Mouse (Mus musculus) adrenal gland, postnatal 14 days (tissue): ENCODE data around the gene Dclre1b. TPM values are rescaled to one million over a fixed set of nuclear protein-coding genes. Genes with fewer than 3 reads are reported as not detected.
"Not testable (repeated sequence)": the region's sequence is repeated elsewhere in the genome, so short reads cannot be mapped to it uniquely, and the experiment has no call there.

ENCODE experiments used
- DNase-seq: peaks from one replicate; pipeline ENCODE4 v3.0.0; 2021; ENCODE audit warnings: mixed read lengths
- long read RNA-seq, 2 experiments: library from polyadenylated mRNA; stranded (forward); transcript quantifications; one replicate each; pipeline ENCODE4 v2.0.0; 2021
- total RNA-seq: library from RNA; stranded (reverse); gene quantifications from 2 replicates; pipeline ENCODE4 v1.2.3, GENCODE M21; 2021

Gene Dclre1b
- total RNA-seq: 16.6 and 21.9 TPM in 2 replicates
- long read RNA-seq, experiment 1, full-length matches to known transcripts: 10 of 10 reads
- long read RNA-seq, experiment 1, partial matches to known transcripts: 0 of 10 reads
- long read RNA-seq, experiment 1, other reads (novel, unspliced or antisense): 0 of 10 reads
- long read RNA-seq, experiment 2, full-length matches to known transcripts: 8 of 9 reads
- long read RNA-seq, experiment 2, partial matches to known transcripts: 0 of 9 reads
- long read RNA-seq, experiment 2, other reads (novel, unspliced or antisense): 1 of 9 reads

- DNase-seq: peak; percentile 96
These were observed at the start of gene Dclre1b, which contains the start of the genes Ap4b1 and Gm43064 for GRCm38 (mm10) chr3:103808891-103809798. Gene Dclre1b (minus strand): TSS chr3:103809444. Gene Ap4b1 (plus strand): TSS chr3:103809520. Gene Gm43064 (plus strand): TSS chr3:103809573.

GRCm38 (mm10) chr3:103857977-103858563, 48.8 kb upstream of the Dclre1b start:
- no peak for DNase-seq

- no peak for DNase-seq
These were observed 48.0 kb upstream of the Dclre1b start for GRCm38 (mm10) chr3:103857036-103857805.

- peak; percentile 57 for DNase-seq
These were observed 44.6 kb upstream of the Dclre1b start for GRCm38 (mm10) chr3:103853804-103854203.

GRCm38 (mm10) chr3:103852565-103853299, 43.5 kb upstream of the Dclre1b start:
- DNase-seq: peak; percentile 70

- DNase-seq: no peak
These were observed 42.6 kb upstream of the Dclre1b start for GRCm38 (mm10) chr3:103851882-103852281.

GRCm38 (mm10) chr3:103851481-103851880, 42.2 kb upstream of the Dclre1b start:
- no peak for DNase-seq

- DNase-seq: no peak
These were observed 41.6 kb upstream of the Dclre1b start for GRCm38 (mm10) chr3:103850644-103851363.

GRCm38 (mm10) chr3:103840946-103841345, 31.7 kb upstream of the Dclre1b start:
- not testable (repeated sequence) for DNase-seq

GRCm38 (mm10) chr3:103840195-103840594, 31.0 kb upstream of the Dclre1b start:
- not testable (repeated sequence) for DNase-seq

- no peak for DNase-seq
These were observed 30.5 kb upstream of the Dclre1b start for GRCm38 (mm10) chr3:103839711-103840110.

GRCm38 (mm10) chr3:103836453-103836852, 27.2 kb upstream of the Dclre1b start:
- no peak for DNase-seq

GRCm38 (mm10) chr3:103835951-103836310, 26.7 kb upstream of the Dclre1b start:
- no peak for DNase-seq

- DNase-seq: no peak
These were observed 26.2 kb upstream of the Dclre1b start for GRCm38 (mm10) chr3:103835272-103835950.

GRCm38 (mm10) chr3:103834001-103834400, 24.8 kb upstream of the Dclre1b start:
- no peak for DNase-seq

- DNase-seq: no peak
These were observed 23.2 kb upstream of the Dclre1b start, which contains the start of gene Bcl2l15 for GRCm38 (mm10) chr3:103832426-103832825. Gene Bcl2l15 (plus strand): TSS chr3:103832601.

- no peak for DNase-seq
These were observed 21.9 kb upstream of the Dclre1b start for GRCm38 (mm10) chr3:103831146-103831545.

GRCm38 (mm10) chr3:103830681-103831080, 21.4 kb upstream of the Dclre1b start:
- not testable (repeated sequence) for DNase-seq

GRCm38 (mm10) chr3:103829036-103829435, 19.8 kb upstream of the Dclre1b start:
- DNase-seq: no peak

- no peak for DNase-seq
These were observed 18.3 kb upstream of the Dclre1b start for GRCm38 (mm10) chr3:103827548-103827947.
